Mouse (Mus musculus) bone marrow, adult 2 months (tissue): ENCODE measurements around the gene Zfp689. TPM values are rescaled to one million over a fixed set of nuclear protein-coding genes. Genes with fewer than 3 reads are reported as not detected.
A peak's percentile ranks its signal among the peaks of the same experiment; 100 is the strongest.
"Not testable (repeated sequence)": the region's sequence is repeated elsewhere in the genome, so short reads cannot be mapped to it uniquely, and the experiment has no call there.

Source experiments
- H3K27ac ChIP-seq: fragments of 200-500 bp; 2 replicates; pipeline ENCODE4 v1.5.1; 2012; ENCODE audit warnings: low read depth, mild to moderate bottlenecking, control low read depth, inconsistent platforms, low read length; ENCODE audit not compliant: control insufficient read depth, poor library complexity, insufficient read depth
- H3K4me1 ChIP-seq: fragments of 200-500 bp; 2 replicates; pipeline ENCODE4 v1.6.1; 2011; ENCODE audit warnings: low read length; ENCODE audit not compliant: control insufficient read depth, insufficient read depth
- H3K4me3 ChIP-seq: fragments of 200-500 bp; replicated peaks from 2 replicates; pipeline ENCODE3; 2011; ENCODE audit warnings: mild to moderate bottlenecking, low read depth, low read length, control low read depth; ENCODE audit not compliant: control insufficient read depth
- CTCF ChIP-seq: fragments of 200-500 bp; IDR thresholded peaks from 2 replicates; pipeline ENCODE4 v1.5.1; 2011; ENCODE audit warnings: low read length, control low read depth; ENCODE audit not compliant: control insufficient read depth, insufficient read depth
- POLR2A ChIP-seq: fragments of 200-500 bp; IDR thresholded peaks from 2 replicates; pipeline ENCODE4 v1.6.1; 2011; ENCODE audit warnings: low read depth, mild to moderate bottlenecking, control low read depth, low read length, borderline replicate concordance; ENCODE audit not compliant: control insufficient read depth
- WGBS: fragments of 180-500 bp; shearing (Covaris S2); methylation state at CpG from one replicate; pipeline ENCODE4 v1.1.7; 2018; 5-methylcytosine and 5-hydroxymethylcytosine counted together
- polyA plus RNA-seq: library from polyadenylated mRNA; stranded (reverse); fragments of >200 nt; gene quantifications from 2 replicates; pipeline ENCODE4 v1.2.4, GENCODE M21; 2011; ENCODE audit warnings: low replicate concordance; ENCODE audit not compliant: missing spikeins, insufficient read depth, insufficient read length

Gene Zfp689
- polyA plus RNA-seq, 1 experiment, result 3.1 TPM

DNA sequence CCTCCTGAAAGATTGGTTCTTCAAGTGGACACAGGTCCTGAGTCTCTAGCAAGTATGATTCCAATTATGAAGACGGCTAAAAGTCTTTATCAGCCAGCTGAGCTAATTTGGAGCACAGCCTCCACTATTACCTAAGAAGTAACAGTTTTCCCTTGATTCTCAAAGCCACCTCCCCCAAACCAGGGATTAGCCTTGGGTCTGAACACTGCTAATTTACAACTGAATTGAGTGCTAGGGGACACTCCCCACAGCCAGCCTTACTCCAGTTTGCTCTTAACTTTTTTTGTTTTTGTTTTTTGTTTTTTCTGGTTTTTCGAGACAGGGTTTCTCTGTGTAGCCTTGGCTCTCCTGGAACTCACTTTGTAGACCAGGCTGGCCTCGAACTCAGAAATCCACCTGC is 16.2 kb upstream of the Zfp689 start:
- WGBS, result 87% methylated on average over 3 of the region's 3 CpGs
- Histone ChIP-seq H3K4me1 (no peaks in the 10 kb centered on the region; the same call in 1 of the 2 replicates), H3K4me3 (no peak overlapping the region), H3K27ac (no peak overlapping the region)
- TF ChIP-seq CTCF (no peak), POLR2A (no peak)

DNA sequence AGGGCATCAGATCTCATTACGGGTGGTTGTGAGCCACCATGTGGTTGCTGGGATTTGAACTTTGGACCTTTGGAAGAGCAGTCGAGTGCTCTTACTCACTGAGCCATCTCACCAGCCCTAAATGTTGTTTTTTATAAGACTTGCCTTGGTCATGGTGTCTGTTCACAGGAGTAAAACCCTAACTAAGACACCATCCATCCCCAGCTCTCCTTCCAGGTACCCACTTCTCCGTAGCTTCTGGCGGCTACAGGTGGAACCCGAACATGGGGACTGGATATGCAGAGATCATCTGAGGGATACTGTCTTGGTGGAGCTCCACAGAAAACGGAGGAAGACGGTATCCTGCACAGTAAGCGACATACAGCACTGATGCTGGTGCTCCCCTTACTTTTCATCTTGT is 10.4 kb upstream of the Zfp689 start, which contains the start of gene Prr14:
TSS of gene Prr14 (plus strand) at position 301 of the 400 bp plus-strand sequence.
- not testable (repeated sequence) for H3K4me1 ChIP-seq, H3K27ac ChIP-seq
- 94% methylated on average over 8 of the region's 8 CpGs for WGBS
- peak within 1 kb of the TSS; percentile 34 for H3K4me3 ChIP-seq

DNA sequence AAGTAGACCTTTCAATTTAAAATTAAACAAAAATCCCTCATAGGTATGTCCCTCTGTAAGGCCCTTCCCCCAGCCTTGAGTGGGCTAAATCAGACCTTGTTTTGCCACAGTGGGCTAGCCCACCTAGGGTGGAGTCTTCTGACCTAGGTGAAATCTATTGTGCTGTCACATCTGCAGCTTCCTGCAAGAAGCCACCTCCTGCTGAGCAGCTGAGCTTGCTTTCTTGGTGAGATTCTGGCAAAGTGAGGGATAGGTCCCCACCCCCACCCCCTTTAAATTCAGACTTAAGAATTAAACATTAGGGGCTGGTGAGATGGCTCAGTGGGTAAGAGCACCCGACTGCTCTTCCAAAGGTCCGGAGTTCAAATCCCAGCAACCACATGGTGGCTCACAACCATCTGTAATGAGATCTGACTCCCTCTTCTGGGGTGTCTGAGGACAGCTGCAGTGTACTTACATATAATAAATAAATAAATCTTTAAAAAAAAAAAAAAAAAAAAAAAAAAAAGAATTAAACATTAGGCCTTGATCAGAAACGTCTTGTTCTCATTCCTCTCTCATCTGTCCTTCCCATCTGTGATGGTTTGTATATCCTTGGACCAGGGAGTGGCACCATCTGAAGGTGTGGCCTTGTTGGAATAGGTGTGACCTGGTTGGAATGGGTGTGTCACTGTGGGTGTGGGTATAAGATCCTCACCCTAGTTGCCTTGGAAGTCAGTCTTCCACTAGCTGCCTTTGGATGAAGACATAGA is 9.6 kb upstream of the Zfp689 start:
- WGBS, result 81% methylated on average over 3 of the region's 3 CpGs
- not testable (repeated sequence) for H3K4me3 ChIP-seq, H3K27ac ChIP-seq, H3K4me1 ChIP-seq

DNA sequence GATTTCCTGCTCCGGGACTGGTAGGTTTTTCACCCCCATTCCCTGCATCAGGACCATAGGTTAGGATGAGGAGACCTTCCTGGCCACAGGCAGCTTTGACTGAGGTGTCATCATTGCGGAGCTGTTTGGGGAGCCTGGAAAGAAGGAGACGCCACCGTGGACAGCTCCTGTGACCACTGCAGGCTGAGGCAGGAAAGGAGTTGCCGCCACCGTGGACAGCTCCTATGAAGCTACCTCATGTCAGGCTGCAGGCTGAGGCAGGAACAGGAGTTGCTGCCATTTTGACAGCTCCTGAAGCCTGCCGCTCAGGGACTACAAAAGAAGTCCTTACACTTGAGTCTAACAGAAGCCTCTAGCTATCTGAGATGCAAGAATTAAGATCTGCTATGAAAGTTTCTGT is 5.9 kb upstream of the Zfp689 start:
- H3K27ac ChIP-seq, result no peak overlapping the region
- no peaks in the 10 kb centered on the region; the same call in 1 of the 2 replicates for H3K4me1 ChIP-seq
- no peak overlapping the region for H3K4me3 ChIP-seq
- TF ChIP-seq CTCF, result no peak
- no peak for TF ChIP-seq POLR2A
- WGBS, result 91% methylated on average over 7 of the region's 7 CpGs

DNA sequence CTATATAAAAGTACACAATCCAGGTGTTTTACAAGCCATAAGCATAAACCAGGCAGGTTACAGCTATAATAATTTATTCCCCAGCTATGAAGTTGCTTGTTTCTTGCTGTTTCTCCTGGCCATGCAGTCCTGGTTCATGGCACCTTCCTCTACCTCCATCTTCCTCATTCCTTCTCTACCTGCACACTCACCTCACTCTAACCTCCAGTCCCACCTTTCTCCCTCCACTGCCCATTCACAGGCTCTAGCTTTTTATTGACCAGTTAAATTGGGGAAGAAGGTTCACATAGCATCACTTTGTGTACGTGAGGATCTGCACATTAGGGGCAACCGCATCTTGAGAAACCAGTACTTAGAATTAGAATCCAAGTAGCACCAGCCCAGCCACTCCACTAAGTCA is 4.1 kb upstream of the Zfp689 start:
- Histone ChIP-seq H3K27ac (no peak overlapping the region), H3K4me1 (no peaks in the 10 kb centered on the region; the same call in 1 of the 2 replicates), H3K4me3 (no peak overlapping the region)
- no peak for TF ChIP-seq POLR2A
- no peak for TF ChIP-seq CTCF
- 86% methylated on average over 2 of the region's 2 CpGs for WGBS

DNA sequence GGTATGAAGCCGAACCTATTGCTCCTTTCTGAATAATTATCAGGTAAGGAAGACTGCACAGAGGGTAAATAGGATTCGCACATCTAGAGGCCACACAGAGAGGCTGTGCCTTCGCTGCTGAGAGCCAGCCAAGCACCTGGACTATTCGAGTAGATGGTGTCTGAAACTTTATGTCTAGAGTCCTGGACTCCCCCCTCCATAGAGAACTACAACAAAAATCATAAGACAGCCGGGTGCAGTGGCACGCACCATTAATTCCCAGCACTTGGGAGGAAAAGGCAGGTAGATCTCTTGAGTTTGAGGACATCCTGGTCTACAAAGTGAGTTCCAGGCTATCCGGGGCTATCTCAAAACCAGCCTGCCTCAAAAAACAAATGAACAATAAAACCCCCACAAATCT is 1.0 kb upstream of the Zfp689 start:
- Histone ChIP-seq H3K4me1 (no peaks in the 10 kb centered on the region; the same call in 1 of the 2 replicates), H3K4me3 (peak overlapping the region; percentile 35), H3K27ac (no peak overlapping the region)
- no peak for TF ChIP-seq POLR2A
- TF ChIP-seq CTCF, result no peak
- WGBS, result 78% methylated on average over 7 of the region's 7 CpGs

DNA sequence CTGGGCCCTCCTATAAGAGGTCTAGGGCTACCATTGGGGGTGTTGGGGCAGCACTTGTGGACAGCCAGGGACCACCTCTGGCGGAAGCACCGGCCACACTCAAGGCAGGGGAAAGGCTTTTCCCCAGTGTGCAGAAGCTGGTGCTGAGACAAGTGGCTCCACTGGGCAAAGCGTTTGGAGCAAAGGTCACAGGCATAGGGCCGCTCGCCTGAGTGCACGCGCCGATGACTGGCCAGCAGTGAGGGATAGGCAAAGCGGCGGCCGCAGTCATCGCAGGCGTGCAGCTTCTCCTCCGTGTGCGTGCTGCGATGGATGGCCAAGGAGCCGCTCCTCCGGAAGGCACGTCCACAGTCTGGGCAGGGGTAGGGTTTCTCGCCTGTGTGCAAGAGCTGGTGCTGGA is 5.0 kb downstream of the Zfp689 start:
- WGBS, result 95% methylated on average over 20 of the region's 20 CpGs
- TF ChIP-seq POLR2A, result no peak; the same call in 1 of the 2 replicates
- TF ChIP-seq CTCF, result no peak
- Histone ChIP-seq H3K27ac (no peak overlapping the region), H3K4me1 (no peaks in the 10 kb centered on the region; the same call in 1 of the 2 replicates), H3K4me3 (no peak overlapping the region)

DNA sequence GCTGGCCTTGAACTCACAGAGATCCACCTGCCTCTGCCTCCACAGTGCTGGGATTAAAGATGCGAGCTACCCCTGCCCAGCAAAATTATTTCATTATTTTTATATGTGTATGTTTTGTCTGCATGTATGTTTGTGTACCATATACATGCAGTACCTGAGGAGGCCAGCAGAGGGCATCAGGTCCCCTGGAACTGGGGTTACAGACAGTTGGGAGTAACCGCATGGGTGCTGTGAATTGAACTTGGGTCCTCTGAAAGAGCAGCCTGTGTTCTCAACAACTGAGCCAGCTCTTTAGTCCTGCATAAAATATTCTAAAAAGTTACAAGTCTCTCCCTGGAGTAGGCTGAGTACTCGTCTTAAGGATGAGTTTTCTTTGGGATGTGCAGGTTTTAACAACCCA is 11.2 kb downstream of the Zfp689 start:
- 91% methylated on average over 3 of the region's 3 CpGs for WGBS
- TF ChIP-seq POLR2A (no peak), CTCF (peak; percentile 56)
- Histone ChIP-seq H3K4me3 (no peak overlapping the region), H3K4me1 (no peaks in the 10 kb centered on the region), H3K27ac (no peak overlapping the region)

DNA sequence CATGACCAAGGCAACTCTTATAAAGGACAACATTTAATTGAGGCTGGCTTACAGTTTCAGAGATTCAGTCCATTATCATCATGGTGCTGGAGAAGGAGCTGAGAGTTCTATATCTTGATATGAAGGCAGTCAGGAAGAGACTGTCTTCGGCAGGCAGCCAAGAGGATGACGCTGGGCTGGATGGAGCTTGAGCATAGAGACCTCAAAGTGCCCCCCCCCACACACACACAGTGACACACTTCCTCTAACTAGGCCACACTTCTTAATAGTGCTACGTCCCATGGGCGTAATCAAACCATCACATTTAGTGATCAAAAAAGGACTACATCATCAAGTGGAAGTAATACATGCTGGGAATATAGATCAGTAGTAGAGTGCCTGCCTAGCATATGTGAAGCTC is 13.8 kb downstream of the Zfp689 start:
- Histone ChIP-seq H3K27ac (no peak overlapping the region), H3K4me3 (no peak overlapping the region), H3K4me1 (no peaks in the 10 kb centered on the region)
- TF ChIP-seq POLR2A (no peak), CTCF (no peak)
- 60% methylated on average over 4 of the region's 4 CpGs for WGBS
